15 mouse cellular contexts compared by ENCODE assay signal in genomic region chr10:117103854-117104598, GRCm38 (mm10). TPM values are rescaled to one million over a fixed set of nuclear protein-coding genes. Genes with fewer than 3 reads are reported as not detected.
DNase-seq lines count a peak whose midpoint lies in the region; ATAC-seq lines count a peak whose summit lies in the region.
"Had no signal": no experiment of that assay in that cellular context is flagged by ENCODE, and none has a peak within 500 bp of the region (broad histone marks: within the 10 kb centered on the region; RNA-seq: fewer than 3 reads in every experiment).

No protein-coding gene starts in this region.

- no peak overlapping the region for H3K4me3 ChIP-seq in stomach, embryonic 15.5 days (replicated peaks)
- H3K4me3 ChIP-seq: embryonic facial prominence, embryonic 15.5 days; midbrain, embryonic 12.5 days had no signal

- no peak overlapping the region for H3K9ac ChIP-seq in stomach, embryonic 15.5 days
- H3K9ac ChIP-seq: embryonic facial prominence, embryonic 15.5 days; midbrain, embryonic 12.5 days had no signal

- peak overlapping the region; percentile 19; the same call in 1 of the 2 replicates for H3K27ac ChIP-seq in stomach, embryonic 15.5 days
- H3K27ac ChIP-seq: embryonic facial prominence, embryonic 15.5 days; midbrain, embryonic 12.5 days had no signal

- no peaks in the 10 kb centered on the region for H3K9me3 ChIP-seq in stomach, embryonic 15.5 days
- H3K9me3 ChIP-seq: embryonic facial prominence, embryonic 15.5 days; midbrain, embryonic 12.5 days had no signal

- no peak overlapping the region for H3K4me2 ChIP-seq in stomach, embryonic 15.5 days
- H3K4me2 ChIP-seq: embryonic facial prominence, embryonic 15.5 days; midbrain, embryonic 12.5 days had no signal

- peak; percentile 44 for DNase-seq in lung, postnatal 36 days
- DNase-seq in lung, postnatal 4 days: no peak
- peak; percentile 46 for DNase-seq in c-Kit-negative CD71-positive TER-119-positive erythroid progenitor cells, embryonic 14.5 days (ENCODE audit: low read depth, low spot score)
- peak; percentile 79 for DNase-seq in liver
- no peak for DNase-seq in embryo, embryonic 9.5 days (ENCODE audit: extremely low spot score)
- no peak for DNase-seq in cerebellum, adult 8-10 months
- DNase-seq: cerebellum, postnatal 25 days; kidney, adult 2 months; lung, adult 18-20 months; thymus, postnatal 4 days had no signal

- no peaks in the 10 kb centered on the region for H3K27me3 ChIP-seq in stomach, embryonic 15.5 days (replicated peaks)
- H3K27me3 ChIP-seq: embryonic facial prominence, embryonic 15.5 days; midbrain, embryonic 12.5 days had no signal

- no peak for ATAC-seq in stomach, embryonic 15.5 days (ENCODE audit: insufficient read depth, low FRiP score, low read depth)

- H3K4me1 ChIP-seq in stomach, embryonic 15.5 days: peaks cover 17% of the 10 kb centered on the region; the same call in 1 of the 2 replicates

- H3K36me3 ChIP-seq in stomach, embryonic 15.5 days: no peaks in the 10 kb centered on the region
- H3K36me3 ChIP-seq: embryonic facial prominence, embryonic 15.5 days; midbrain, embryonic 12.5 days had no signal

RNA-seq across cellular contexts. Expression of gene Cct2, which starts 40.4 kb away (rescaled TPM):
- 227 and 229 TPM in 2 replicates for polyA plus RNA-seq in stomach, embryonic 15.5 days (2015; fragmentation: Nextera tagmentation; extraction: Ambion mirVana)

RNA-seq across cellular contexts. Expression of gene Frs2, which starts 44.3 kb away (rescaled TPM):
- polyA plus RNA-seq in stomach, embryonic 15.5 days (2015; fragmentation: Nextera tagmentation; extraction: Ambion mirVana): 18.4 and 18.8 TPM in 2 replicates

RNA-seq across cellular contexts. Expression of gene Lrrc10, which starts 58.9 kb away (rescaled TPM):
- not detected in 2 replicates for polyA plus RNA-seq in stomach, embryonic 15.5 days (2015; fragmentation: Nextera tagmentation; extraction: Ambion mirVana)
- polyA plus RNA-seq: midbrain, embryonic 12.5 days; neural tube, embryonic 11.5 days; spleen, adult 2 months had no signal

Comparison
In these comparisons a context has a peak if more than half of its experiments do, and no peak if none do; other contexts are left out.
1. DNase-seq: peak in lung, postnatal 36 days (single experiment), c-Kit-negative CD71-positive TER-119-positive erythroid progenitor cells, embryonic 14.5 days (single experiment) and liver (single experiment); none in lung, postnatal 4 days (0 of 2), embryo, embryonic 9.5 days (single experiment) and cerebellum, adult 8-10 months (single experiment).